Mouse (Mus musculus): ENCODE measurements around the gene Cyp2d22. TPM values are rescaled to one million over a fixed set of nuclear protein-coding genes. Genes with fewer than 3 reads are reported as not detected.
"Not testable (repeated sequence)": the region's sequence is repeated elsewhere in the genome, so short reads cannot be mapped to it uniquely, and the experiment has no call there.

The Cyp2d22 gene
- total RNA-seq, 2 experiments from 2014 or later = 12.3 to 16.7 TPM

DNA sequence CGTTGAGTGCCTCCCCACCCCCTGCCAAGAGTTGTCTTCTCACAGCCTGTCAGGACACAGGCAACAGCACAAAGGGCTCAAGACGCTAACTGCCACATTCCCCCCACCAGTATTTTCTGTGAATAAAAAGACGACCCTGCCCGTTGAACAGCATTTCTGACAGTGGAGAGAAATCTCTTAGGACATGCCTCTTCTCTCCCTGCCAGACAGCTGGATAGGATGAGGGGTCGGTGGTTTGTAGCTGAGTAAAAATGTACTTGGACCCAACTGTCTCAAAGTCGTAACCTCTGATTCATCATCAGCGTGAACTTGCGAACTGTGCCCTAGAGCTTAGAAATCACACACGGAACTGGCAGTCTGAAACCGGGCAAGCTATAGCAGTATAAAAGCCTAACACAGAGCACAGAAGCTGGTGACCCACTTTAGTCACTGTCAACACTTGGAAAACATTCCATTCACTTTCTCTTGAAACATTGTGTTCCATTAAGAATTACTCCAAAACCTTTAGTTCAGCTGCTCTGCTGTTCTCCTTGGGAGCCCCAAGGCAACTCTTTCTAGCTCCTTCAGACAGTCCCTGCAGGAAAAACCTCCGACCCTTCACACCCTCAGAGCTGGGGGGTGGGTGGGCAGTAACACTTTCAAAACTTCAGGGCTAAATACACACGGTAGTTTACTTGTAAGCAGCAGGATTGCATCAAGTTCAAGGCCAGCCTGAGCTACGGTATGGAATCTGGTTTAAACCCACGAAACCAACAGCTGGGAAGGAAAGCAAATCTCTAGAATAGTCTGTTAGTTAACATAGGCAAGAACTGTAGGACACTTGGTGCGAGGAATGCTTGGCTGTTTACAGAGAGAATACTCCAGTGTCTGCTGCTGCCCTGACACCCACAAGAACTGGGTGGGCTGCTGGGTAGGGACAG, 1.5 kb downstream of the Cyp2d22 start:
- intact Hi-C loops (cut with DNase I) = no loop called here
- DNase-seq = no peak

DNA sequence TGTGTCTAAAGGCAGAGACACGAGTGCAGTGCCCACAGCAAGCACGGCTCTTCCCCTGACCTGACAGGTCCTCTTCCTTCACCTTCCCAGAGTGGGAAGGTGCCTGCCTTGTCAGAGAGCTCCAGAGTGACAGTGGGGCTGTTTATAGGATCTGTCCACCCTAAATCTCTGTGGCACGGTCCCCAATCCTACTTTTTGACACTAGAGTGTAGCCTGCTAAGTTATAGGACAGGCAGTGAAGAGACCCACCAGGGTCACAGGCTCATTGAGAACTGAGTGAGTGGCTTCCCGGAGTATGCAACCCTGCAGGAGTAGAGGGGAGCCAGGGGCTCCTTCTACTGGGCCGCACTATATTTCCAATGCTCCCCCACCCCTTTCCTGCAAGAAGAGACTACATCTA, 2.4 kb downstream of the Cyp2d22 start:
- no peak for DNase-seq
- intact Hi-C loops (cut with DNase I) = no loop called here

DNA sequence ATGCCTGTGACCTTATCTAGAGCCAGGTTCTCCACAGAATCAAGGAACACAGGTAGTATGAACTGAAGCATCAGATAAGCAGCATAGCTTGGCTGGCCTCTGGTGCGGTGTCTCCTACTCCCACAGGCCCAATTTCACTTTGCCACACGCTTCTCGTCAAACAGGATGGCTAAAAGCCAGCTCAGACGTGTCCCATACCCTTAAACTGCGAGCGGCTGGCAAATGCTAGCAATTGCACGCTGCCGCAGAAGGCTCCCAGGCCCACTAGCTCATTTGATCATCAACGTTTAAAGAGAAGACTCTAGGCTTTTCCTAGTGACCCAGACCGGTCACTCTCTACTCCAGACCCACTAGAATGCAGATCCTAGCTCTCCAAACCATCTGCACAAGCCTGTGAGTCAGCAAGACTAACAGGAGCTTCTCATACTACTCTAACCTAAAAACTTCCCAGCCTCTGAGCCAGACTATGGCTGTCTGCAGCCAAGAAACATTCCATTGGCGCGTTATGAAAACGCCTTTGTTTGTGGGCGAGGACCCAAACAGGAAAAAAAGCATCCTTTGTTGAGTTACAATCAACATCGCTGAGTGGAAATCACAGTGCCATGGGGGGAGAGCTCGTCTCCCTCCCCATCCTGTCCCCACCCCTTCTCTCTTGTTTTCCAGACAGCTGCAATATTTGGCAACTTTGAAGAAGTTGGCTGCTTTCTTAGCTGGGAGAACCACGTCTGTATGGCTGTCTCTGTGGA, 3.5 kb downstream of the Cyp2d22 start:
- DNase-seq = peak in 1 of 2 experiments; percentile 72
- intact Hi-C loops (cut with DNase I) = no loop called here

DNA sequence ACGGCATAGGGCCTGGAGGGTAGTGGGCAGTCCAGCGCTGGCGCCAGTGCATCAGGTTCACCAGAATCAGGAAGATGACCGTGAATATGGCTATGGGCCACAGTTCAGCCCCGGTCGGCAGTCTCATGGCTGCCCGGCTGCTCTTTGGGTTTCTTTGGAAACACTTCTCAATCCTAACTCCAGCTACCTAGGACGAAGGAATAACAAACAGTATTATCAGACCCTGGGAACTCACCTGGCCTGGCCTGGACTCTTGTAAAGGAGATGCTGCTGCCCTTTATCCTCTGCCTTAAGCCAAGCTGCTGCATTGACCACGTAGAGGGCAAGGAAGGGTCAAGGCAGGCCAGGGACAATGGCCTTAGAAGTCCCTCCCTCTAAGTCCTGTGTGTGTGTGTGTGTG, 4.2 kb downstream of the Cyp2d22 start:
- DNase-seq = no peak
- intact Hi-C loops (cut with DNase I) = no loop called here

DNA sequence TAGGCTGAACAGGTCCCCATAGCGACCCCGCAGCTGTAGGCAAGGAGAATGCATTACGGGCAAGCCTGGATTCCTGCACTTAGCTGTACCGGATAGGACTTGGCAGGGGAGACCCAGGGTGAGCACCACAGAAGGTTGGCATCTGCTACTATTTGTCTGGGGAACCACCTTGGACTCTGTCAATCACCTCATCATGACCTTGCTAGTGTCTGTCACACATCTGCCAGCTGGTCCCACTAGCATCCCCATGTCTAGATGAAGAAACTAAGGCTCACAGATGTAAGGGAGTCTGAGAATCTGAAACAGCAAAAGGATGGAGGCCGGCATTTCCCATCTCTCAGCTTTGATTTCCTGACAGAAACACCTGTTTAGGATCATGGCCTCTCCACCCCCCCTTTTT, 5.6 kb downstream of the Cyp2d22 start:
- intact Hi-C loops (cut with DNase I) = no loop called here
- DNase-seq = no peak

DNA sequence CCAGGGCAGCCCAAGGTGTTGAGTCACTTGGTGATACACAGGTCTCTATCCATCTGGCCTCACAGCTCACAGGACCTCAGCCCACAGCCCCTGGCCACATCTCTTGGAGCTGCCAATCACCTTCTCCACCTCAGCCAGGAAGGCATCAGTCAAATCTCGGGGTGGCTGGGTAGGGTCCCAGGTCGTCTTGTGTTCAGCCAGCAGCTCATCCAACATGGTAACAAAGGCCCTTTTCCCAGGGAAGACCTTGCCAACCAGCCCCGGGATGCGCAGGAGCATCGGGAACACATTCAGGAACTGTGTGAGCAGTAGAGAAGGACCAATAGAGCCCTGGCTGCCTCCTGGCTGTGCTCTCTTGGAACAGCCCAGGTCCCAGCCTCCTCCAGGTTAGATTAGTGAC, 7.1 kb downstream of the Cyp2d22 start:
- intact Hi-C loops (cut with DNase I) = no loop called here
- DNase-seq = no peak

DNA sequence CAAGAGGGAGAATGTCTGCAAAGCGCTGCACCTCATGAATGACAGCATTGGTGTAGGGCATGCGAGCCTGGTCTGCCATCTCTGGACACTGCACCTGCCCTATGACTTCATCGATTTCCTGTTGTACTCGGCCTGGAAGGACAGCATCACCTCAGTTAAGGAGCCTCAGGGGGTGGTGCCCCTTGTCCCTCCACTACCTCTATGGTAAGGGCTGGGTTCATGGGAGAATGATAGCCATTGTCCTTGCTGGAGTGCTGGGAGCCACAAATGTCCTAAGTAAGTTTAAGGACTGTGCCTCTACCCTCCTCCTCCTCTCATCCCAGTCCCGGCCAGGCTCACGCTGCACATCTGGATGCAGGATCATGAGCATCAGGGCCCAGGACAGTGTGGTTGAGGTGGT, 7.6 kb downstream of the Cyp2d22 start:
- DNase-seq = no peak
- intact Hi-C loops (cut with DNase I) = no loop called here

DNA sequence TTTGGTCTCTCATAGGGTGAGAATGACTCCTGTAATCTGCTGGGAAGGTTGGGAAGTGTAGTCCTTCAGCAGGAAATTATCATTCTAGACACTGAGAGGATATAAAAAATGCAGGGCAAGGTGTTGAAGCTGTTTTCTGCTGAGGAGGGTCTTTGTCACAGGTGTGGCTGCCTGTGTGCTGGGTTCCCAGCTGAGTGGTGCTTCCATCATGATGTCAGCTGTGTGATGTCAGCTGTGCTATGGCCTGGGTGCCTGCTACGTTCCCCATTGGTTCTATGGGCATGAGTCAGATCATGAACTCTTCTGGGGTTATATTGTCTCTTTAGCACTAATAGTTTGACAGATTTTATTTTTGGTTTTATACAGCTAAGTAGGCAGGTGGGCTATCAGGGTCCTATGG, 11.2 kb downstream of the Cyp2d22 start:
- intact Hi-C loops (cut with DNase I) = no loop called here
- no peak for DNase-seq

DNA sequence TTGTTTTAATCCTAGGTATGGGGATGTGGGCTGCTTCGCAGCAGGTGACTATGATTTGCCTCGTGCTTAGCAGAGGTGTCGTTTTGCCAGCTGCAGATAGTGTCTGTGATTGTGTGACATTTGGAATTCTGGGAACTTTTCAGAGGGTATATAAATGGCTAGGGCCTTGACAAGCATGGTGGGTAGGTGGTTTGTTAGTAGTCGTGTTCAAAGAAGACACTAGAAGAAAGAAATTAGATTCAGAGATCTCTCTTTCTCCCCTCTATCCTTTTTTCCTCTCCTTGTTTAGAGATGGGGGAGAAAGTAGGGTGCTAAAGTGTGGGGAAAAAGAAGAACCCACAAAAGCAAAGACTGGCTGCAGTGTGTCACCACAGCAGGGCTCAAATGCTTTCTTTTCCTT, 11.9 kb downstream of the Cyp2d22 start:
- no peak for DNase-seq
- intact Hi-C loops (cut with DNase I) = no loop called here

DNA sequence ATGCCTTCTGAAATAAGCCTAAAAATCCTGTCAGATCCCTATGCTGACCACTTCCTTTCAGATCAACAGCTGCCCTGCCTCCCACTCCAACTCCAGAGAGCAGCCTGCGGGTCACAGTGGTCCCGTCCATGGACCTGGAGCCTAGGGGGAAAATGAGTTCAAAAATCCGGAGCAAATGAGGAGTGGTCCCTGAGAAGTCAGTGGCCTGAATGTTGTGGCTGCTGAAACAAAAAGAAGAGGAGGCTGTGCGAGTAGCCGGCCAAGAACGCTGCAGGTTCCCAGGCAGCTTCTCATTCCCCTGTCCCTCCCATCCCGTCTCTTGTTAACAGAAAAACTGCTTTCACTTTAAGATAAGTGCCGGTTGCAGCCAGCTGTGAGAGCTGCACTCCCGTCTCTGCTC, 15.5 kb downstream of the Cyp2d22 start:
- intact Hi-C loops (cut with DNase I) = not testable (repeated sequence)

DNA sequence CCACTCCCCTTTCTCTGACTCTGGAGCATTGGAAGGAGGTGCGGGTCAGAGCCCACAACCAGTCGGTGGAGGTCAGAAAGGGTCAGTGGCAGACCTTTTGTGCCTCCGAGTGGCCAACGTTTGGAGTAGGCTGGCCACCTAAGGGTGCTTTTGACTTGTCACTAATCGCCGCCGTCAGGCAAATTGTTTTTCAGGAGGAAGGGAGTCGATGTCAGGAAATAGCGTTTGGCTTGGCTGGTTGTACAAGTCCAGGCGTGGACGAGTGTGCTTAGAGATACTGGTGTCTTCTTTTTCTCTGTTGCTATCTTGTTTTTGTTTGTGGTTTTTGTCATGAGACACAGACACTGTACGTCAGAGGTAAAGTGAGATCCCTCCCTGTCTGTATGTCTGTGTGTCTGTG, 16.3 kb downstream of the Cyp2d22 start:
- DNase-seq; intact Hi-C loops (cut with DNase I): not testable (repeated sequence)

More for the DNA sequence above, 15.5 kb downstream of the Cyp2d22 start:
- not testable (repeated sequence) for DNase-seq

DNA sequence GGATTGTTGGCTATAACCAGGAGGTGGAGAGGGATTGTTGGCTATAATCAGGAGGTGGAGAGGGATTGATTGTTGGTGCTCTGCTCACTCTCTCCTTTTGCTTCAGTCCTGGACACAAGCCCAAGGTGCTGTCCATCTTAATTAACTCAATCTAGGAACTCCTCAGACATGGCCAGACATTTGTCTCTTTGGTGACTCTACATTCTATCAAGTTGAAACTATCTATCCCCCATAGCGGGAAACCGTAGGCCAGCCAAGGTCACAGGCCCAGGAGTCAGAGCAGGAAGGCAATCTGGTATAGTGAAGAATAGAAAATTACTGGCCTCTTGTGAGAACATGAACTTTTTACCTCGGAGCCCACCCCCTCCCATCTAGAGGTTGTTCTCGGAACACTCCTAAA, 17.8 kb downstream of the Cyp2d22 start:
- intact Hi-C loops (cut with DNase I) = no loop called here
- DNase-seq = no peak

DNA sequence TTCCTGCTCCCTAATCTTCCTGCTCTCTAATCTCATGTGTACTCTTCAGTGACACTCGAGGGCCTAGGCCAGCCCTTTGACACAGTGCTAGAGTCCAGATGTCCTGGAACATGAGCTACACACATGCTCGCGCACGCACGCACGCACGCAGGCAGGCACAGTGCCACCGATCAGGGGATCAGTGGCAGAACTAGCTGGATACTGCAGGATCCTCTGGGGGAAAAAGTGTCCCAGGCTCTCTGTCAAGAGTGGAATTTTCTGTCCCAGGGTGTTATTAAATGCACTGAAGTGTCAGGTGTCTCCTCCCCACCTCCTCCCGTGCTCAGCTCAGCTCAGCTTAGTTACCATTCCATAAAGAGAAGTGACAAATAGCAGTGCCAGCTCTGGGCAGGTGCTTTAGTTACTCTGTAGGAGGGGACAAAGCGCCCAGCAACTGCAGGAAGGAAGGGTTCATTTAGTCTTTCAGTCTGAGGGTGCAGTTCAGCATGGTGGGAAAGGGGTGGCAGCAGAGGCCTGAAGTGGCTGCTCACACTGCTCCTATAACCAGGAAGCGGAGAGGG, 18.5 kb downstream of the Cyp2d22 start:
- DNase-seq = no peak
- intact Hi-C loops (cut with DNase I) = no loop called here

DNA sequence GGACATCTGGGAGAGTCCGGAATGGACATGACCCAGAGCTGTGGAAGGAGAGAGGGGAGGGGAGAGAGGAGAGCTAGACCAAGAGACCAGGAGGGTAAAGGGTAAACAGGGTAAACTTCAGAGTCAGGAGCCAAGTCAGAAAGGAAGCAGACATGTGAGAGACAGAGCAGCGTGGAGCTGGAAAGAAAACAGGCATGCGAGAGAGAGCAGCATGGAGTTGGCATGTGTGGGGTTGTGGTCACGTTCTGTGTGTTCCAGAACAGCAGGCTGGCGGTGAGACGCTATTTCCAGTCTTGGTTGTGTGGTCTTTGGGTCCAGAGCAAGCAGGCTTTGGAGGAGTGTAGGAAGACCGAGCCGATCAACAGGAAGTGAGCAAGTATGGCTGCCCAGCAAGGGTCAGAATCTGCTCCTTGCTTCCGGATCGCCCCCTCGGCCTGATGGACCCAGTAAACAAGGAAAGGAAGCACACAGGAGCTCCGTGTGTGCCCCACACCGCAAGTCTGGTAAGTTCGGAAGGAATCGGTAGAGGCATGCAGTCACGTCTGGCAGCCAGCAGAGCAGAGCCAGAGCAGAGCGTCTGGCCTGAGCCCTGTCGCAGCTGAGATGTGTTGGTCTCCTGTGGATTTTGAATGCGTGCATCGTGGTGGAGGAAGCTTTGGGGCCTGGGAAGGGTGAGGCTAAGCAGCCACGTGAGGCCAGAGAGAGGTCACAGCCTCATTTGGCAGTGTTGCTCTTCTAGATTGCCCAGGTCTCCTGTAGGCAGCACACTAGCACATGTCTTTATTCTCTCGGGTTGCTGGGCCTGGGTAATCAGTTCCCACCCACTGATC, 21.4 kb downstream of the Cyp2d22 start:
- intact Hi-C loops (cut with DNase I) = no loop called here
- no peak for DNase-seq

DNA sequence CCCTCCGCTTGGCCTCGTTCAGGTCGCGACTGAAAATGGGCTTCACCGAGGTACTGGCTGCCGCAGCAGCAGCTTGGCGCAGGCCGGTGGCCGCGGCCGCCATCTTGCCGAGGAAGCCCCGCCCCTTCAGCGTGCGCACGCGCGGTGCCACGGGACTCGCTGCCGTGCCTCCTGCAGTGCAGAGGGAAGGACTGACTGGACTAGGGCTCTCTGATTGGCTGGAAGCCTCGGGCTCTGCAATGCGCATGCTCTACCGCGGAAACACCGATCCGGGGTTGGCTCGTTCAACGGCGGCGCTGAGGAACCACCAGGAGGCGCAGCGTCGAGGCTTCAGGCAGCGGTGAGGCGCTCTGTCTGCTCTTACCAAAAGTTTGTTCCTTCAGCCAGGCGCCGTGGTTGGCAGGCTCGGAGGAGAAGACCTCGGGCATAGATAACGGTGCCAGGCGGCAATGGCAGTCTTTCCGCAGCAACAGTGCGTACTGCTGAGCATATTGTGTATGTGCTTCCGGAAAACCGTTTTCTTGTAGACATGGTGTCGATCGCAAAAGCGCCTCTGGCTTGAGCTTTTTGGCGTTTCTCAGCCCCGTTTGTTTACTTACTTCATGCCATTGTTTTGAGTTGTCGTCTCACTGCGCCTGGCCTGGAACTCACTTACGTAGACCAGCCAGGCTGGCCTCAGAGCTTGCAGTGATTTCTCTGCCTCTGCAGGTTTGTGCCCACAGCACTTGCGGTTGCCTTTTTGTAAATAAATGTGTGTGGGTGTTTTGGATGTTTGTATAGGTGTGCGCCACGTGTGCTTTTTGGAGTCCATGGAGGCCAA, 25.7 kb downstream of the Cyp2d22 start, which contains the start of gene Ndufa6:
Gene Ndufa6 (minus strand): TSS at position 197 of the 820 bp plus-strand sequence.
- intact Hi-C loops (cut with DNase I) = loop anchor here (2.0 kb wide), 1 partner anchor 62 kb away; no protein-coding TSS in a partner anchor
- DNase-seq = peak; percentile 91 to 98

DNA sequence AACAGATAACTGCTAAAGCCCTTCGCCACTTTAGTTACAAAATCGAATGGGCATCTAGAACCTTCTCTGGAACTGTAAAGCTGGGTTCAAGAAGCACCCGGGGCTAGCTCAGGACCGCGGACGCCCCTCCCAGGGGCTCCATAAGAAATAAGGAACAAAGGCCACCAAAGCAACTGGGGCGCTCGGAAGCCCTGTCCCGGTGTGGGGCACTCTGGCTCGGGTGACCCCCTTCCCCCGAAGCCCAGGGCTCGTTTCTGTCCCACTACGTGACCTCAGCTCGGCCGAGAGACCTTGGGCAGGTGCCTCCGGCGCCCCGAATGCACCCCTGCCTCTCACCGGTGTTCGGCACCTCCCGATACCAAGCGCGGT, 26.3 kb downstream of the Cyp2d22 start:
- intact Hi-C loops (cut with DNase I) = loop anchor here (2.0 kb wide), 1 partner anchor 63 kb away; no protein-coding TSS in a partner anchor
- no peak for DNase-seq

DNA sequence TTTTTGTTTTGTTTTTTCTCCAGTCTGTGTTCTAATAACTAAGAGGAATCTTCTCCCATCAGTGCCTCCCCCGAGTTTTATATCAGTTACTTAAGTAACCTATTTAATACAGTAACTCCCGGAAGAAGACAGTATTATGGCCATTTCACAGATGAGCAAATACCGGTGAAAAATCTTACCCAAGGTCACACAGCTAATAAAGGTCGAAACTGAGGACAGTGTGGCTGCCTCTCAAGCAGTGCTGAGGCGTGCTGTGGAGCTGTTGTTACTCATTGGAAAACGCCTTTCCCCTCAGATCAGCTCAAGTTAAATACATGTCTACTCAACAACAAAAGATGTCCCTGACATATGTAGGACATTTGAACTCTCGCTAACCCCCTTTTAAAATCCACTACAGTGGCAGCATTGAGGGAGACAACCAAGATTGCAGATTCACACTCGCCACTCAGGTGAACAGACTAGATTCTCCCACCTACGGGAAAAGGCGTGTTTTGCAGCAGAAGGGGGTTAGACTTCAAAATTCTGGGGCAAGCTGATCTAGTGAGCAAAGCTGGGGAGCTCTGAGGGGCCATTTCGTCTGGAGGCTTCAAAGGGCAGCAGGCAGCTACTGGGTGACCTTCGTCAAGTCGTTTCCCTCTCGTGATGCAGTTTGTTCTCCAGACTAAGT, 26.8 kb downstream of the Cyp2d22 start:
- no peak for DNase-seq
- intact Hi-C loops (cut with DNase I) = no loop called here

DNA sequence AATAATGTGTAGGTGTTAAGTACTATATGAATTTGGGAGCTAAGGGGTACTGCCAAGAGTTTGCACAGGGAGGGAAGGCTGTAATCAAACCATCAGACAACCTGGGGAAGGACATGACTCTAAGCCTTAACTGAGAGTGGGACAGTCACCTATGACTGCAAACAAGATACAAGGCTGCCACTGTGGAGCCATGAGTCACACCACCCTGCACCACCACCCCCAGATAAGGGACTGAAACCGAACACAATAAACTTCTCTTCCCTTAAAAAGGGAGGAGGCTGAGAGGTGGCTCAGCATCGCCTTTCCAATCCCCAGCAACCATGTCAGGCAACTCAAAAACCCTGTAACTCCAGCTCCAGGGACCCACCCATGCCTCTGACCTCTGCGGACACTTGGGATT, 28.6 kb downstream of the Cyp2d22 start:
- intact Hi-C loops (cut with DNase I) = no loop called here
- no peak for DNase-seq

DNA sequence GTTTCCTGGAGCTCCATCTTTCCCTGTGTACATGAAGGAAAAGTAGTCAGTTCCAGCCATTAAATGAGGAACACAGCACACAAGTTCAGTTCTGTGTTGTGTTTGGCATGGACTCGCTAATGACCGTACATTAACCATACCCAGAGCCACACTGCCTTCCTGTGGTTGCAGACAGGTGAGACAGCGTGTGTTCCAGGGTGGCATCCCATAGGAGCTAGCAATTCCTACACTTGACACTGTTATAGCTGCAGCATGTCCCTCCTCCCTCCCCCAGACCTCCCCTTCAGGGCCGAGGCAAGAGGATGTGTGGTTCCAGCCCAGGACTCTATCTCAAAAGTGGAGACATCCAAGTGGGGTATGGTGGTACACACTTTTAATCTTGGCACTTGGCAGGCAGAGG, 29.7 kb downstream of the Cyp2d22 start:
- intact Hi-C loops (cut with DNase I) = no loop called here
- no peak for DNase-seq

Measured in gastrocnemius, postnatal 36 days (tissue).